Mouse (Mus musculus) lung, postnatal 10 days (tissue): Measurements from ENCODE around the gene Prpf8.
"Not testable (repeated sequence)": the region's sequence is repeated elsewhere in the genome, so short reads cannot be mapped to it uniquely, and the experiment has no call there.

Experiments
- DNase-seq: peaks from one replicate; pipeline ENCODE4 v3.0.0; 2021

Prpf8 gene

GRCm38 (mm10) chr11:75486601-75487285 is at the start of gene Prpf8:
TSS of gene Prpf8 (plus strand) at chr11:75486816.
- peak; percentile 98 for DNase-seq

GRCm38 (mm10) chr11:75438194-75438593 is 48.4 kb upstream of the Prpf8 start:
- no peak for DNase-seq

DNA sequence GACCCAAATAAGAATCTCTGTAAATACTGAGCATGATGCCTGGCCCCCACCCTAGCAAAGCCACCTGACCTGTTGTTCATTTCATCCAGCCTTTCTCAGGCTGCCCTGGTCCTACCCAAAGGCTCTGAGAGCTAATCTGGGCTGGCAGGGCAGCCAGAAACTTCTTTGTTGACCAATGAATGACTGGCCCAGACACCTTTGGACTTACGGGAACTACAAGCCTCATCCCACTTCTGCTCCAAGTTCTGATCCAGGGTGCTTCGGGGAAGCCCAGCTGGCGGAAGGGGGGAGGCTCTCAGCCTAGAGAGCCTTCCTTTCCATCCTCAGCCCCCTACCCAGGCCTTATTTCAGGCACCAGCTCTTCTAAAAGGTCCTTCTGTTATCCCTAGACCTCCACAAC is 47.8 kb upstream of the Prpf8 start:
- DNase-seq: no peak

DNA sequence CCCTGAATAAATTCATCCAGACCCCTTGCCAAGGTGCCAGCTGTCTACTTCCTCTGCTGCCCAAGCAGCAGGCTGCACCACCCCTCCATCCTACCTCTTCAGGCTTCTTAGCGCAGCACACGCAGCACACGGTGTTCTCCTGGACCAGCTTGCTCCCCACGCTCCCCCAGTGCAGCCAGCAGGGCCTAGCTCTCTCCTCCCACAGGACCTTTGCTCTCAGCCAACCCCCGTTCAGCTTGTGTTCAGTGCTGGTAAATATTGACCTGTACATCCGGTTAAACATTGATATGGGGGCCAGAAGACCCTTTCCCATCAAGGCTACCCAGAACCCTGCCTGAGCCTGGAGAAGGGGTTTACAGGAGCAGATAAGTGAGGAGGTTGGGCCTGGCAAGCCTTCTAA is 47.3 kb upstream of the Prpf8 start, which contains the start of gene Serpinf2:
Serpinf2 (minus strand) TSS at position 229 of the 400 bp plus-strand sequence.
- DNase-seq: no peak

DNA sequence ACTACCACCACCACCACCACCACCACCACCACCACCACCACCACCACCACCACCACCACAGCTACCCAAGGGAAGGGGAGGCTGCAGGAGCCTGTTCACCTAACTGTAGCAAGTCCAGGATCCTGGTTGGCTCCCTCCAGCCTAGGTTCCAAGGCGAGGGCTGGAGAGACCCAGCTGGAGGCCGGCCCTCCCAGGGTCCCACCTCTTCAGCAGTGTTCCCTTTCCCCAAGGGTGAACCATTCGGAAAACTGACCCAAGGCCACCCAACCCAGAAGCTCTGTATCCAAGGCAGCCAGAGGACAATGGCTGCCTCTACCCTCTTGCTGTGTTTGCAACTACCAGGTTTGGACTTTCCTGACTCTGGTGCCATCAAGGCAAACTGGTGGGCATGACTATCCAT is 46.7 kb upstream of the Prpf8 start:
- no peak for DNase-seq

- DNase-seq: no peak
These were observed 45.6 kb upstream of the Prpf8 start for GRCm38 (mm10) chr11:75441034-75441433.

GRCm38 (mm10) chr11:75441601-75442000 is 45.0 kb upstream of the Prpf8 start:
- no peak for DNase-seq

DNA sequence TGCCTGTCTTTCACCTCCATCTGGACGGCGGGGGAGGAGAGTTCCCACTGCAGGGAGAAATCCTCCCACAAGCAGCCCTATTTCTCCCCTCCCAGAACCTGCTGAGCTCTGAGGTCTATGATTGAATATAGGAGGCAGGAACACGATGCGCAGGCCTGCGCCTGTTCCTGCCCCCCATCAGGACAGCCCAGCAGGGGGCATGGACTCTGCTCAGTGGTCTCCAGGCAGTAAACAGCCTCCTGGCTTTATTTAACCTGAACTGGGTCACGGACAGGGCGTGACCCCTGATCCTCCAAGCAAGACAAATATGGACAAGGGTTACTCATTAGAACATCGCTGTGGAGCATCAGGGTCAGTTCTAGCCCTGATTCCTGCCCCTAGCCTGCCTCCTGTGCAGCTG is 42.9 kb upstream of the Prpf8 start:
- no peak for DNase-seq

DNA sequence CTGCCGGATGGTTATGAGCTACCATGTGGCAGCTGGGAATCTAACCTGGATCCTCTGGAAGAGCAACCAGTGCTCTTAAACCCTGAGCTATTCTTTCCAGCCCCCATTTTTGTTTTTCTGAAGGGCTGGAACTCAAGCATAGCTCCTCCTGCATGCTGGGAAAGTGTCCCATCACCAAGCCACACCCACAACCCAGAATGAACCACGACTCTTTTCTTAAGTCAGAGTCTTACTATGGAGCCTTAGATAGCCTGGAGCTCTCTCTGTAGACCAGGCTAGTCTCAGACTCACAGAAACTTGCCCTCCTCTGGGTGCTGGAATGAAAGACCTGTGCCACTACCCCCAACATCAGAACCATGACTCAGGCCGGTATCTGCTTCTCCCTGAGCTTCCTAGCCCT is 38.0 kb upstream of the Prpf8 start:
- no peak for DNase-seq

- no peak for DNase-seq
These were observed 36.9 kb upstream of the Prpf8 start for GRCm38 (mm10) chr11:75449695-75450094.

GRCm38 (mm10) chr11:75450304-75450908 is 36.2 kb upstream of the Prpf8 start:
- DNase-seq: no peak

GRCm38 (mm10) chr11:75450936-75451335 is 35.7 kb upstream of the Prpf8 start:
- DNase-seq: no peak

- no peak for DNase-seq
These were observed 34.5 kb upstream of the Prpf8 start for GRCm38 (mm10) chr11:75452081-75452480.

- DNase-seq: no peak
These were observed 33.6 kb upstream of the Prpf8 start for GRCm38 (mm10) chr11:75452812-75453557.

GRCm38 (mm10) chr11:75453991-75454930 is 32.4 kb upstream of the Prpf8 start, which contains the start of gene Wdr81:
TSS of gene Wdr81 (minus strand) at chr11:75454717.
- peak; percentile 95 for DNase-seq

- peak; percentile 40 for DNase-seq
These were observed 31.4 kb upstream of the Prpf8 start for GRCm38 (mm10) chr11:75455041-75455736.

DNA sequence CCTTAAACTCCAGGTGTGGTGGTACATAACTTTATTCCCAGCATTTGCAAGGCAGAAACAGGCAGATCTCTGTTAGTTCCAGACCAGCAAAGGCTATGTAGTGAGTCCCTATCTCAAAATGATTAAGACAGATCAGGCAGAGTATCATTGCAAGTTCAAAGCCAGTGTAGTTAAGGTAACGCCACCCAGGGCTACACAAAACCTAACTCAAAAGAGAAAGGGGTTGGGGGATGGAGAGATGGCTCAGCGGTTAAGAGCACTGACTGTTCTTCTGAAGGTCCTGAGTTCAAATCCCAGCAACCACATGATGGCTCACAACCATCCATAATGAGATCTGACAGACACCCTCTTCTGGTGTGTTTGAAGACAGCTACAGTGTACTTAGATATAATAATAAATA is 30.6 kb upstream of the Prpf8 start:
- not testable (repeated sequence) for DNase-seq

GRCm38 (mm10) chr11:75456440-75456871 is 30.2 kb upstream of the Prpf8 start:
- no peak for DNase-seq

DNA sequence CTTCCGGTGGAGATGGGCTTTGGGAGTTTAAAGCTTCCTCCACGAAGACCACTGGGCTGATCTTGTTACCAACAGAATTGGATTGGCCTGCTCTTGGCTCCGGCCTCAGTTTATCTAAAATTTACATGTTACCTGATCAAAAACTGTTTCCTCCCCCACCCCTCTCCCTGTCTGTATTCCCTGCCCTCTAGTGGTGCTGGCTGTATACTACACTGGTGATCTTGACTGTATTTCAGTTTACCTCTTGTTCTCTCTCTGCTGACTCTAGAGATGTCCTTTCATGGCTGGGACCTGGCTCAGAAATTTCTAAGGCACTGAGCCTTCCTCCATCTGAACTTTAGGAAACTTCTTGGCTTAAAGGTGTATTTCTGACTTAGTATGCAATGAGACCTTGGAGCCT is 28.4 kb upstream of the Prpf8 start:
- peak; percentile 58 for DNase-seq

DNA sequence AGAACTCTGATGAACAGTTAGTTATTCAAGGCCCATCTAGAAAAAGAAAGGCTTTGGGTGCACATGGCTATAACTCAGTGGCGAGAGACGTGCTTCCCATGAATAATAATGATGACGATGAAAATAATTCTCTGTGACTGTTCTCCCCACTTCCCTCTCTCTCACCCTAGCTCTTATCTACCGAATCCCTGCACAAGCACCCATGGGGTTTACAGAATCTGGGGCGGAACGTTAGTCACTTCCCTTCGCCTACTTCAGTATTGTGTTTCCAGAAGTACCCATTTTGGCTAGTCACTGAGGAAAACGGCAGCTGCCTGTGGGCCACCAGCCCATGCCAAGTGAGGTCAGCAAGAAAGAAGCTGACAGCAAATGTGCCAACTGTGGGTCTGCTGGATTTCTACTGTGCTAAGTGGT is 28.0 kb upstream of the Prpf8 start:
- DNase-seq: no peak

DNA sequence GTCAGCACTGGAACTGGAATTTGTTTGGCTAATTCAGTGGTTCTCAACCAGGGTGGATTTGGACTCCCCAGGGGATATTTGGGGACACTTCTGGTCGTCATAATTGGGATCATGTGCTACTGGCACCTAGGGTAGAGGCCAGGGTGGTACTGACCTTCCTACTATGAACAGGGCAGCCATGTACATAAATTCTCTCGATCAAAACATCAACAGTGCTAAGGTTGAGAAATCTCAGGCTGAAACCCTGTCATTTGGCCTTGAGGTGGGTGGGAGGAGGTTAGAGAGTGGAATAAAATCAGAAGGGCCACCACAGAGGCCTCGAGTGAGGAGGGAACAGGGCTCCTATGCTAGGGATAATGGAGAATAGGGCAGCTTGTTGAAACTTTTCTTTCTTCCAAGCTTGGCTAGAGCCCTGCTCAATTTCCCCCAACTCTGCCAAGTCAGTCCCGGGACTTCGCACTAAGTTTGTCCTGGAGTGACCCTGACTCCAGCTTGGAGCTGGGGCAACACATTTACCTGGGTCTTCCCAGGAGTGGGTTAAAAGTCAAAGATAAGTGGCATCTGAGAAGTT is 27.4 kb upstream of the Prpf8 start:
- peak; percentile 46 for DNase-seq

DNA sequence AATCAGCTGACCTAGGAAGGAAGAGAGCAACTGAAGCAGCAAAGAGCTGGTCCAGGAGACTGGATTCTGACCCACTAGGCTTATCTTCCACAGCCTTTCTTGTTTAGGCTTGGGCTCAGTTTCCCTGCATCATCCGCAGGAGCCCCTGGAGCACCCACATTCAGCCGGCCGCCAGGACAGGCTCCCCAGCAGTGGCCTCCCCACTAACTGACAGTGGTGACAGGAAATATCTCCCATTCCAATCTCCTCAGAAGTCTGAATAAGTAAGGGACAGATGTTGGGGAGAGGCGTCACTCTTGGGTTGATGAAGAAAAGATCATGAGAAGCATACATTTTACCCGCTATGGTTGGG is 26.9 kb upstream of the Prpf8 start:
- no peak for DNase-seq
